Mouse (Mus musculus) thymus, postnatal 14 days (tissue): ENCODE results near the gene Dlg1.
A peak's percentile ranks its signal among the peaks of the same experiment; 100 is the strongest.
"Not testable (repeated sequence)": the region's sequence is repeated elsewhere in the genome, so short reads cannot be mapped to it uniquely, and the experiment has no call there.

ENCODE experiments used
- DNase-seq: peaks from one replicate; pipeline ENCODE4 v3.0.0; 2021

Gene Dlg1

GRCm38 (mm10) chr16:31658539-31659334 is 4.5 kb upstream of the Dlg1 start:
- DNase-seq = no peak

GRCm38 (mm10) chr16:31659453-31659852 is 3.8 kb upstream of the Dlg1 start:
- no peak for DNase-seq

- DNase-seq = no peak
Measured at GRCm38 (mm10) chr16:31662556-31663378, 476 bp upstream of the Dlg1 start.

GRCm38 (mm10) chr16:31664287-31664597 is 999 bp downstream of the Dlg1 start:
- peak; percentile 67 for DNase-seq

- no peak for DNase-seq
Measured at GRCm38 (mm10) chr16:31672202-31672601, 9.0 kb downstream of the Dlg1 start.

- no peak for DNase-seq
Measured at GRCm38 (mm10) chr16:31677463-31677862, 14.2 kb downstream of the Dlg1 start.

GRCm38 (mm10) chr16:31682291-31682690 is 19.0 kb downstream of the Dlg1 start:
- DNase-seq = no peak

GRCm38 (mm10) chr16:31683670-31684430 is 20.6 kb downstream of the Dlg1 start:
- DNase-seq = peak; percentile 46

GRCm38 (mm10) chr16:31684771-31685170 is 21.5 kb downstream of the Dlg1 start:
- DNase-seq = no peak

- DNase-seq = no peak
Measured at GRCm38 (mm10) chr16:31687766-31688165, 24.5 kb downstream of the Dlg1 start.

GRCm38 (mm10) chr16:31695286-31696020 is 32.2 kb downstream of the Dlg1 start:
- no peak for DNase-seq

GRCm38 (mm10) chr16:31696367-31696766 is 33.1 kb downstream of the Dlg1 start:
- DNase-seq = no peak

- DNase-seq = no peak
Measured at GRCm38 (mm10) chr16:31697341-31697740, 34.1 kb downstream of the Dlg1 start.

GRCm38 (mm10) chr16:31705213-31705612 is 42.0 kb downstream of the Dlg1 start:
- no peak for DNase-seq

- DNase-seq = no peak
Measured at GRCm38 (mm10) chr16:31705904-31706303, 42.7 kb downstream of the Dlg1 start.

GRCm38 (mm10) chr16:31707326-31707725 is 44.1 kb downstream of the Dlg1 start:
- no peak for DNase-seq

GRCm38 (mm10) chr16:31722991-31723390 is 59.7 kb downstream of the Dlg1 start:
- DNase-seq = no peak

- peak; percentile 20 for DNase-seq
Measured at GRCm38 (mm10) chr16:31724121-31724520, 60.9 kb downstream of the Dlg1 start.

GRCm38 (mm10) chr16:31724818-31725217 is 61.6 kb downstream of the Dlg1 start:
- no peak for DNase-seq

- DNase-seq = not testable (repeated sequence)
Measured at GRCm38 (mm10) chr16:31730971-31731370, 67.7 kb downstream of the Dlg1 start.

GRCm38 (mm10) chr16:31737081-31737480 is 73.8 kb downstream of the Dlg1 start:
- DNase-seq = no peak

GRCm38 (mm10) chr16:31737761-31738160 is 74.5 kb downstream of the Dlg1 start:
- DNase-seq = no peak

GRCm38 (mm10) chr16:31740271-31740670 is 77.0 kb downstream of the Dlg1 start:
- no peak for DNase-seq
